8 mouse cellular contexts compared by ENCODE assay signal in genomic region chr10:85127395-85128287, GRCm38 (mm10). TPM values are rescaled to one million over a fixed set of nuclear protein-coding genes. Genes with fewer than 3 reads are reported as not detected.
A peak's percentile ranks its signal among the peaks of the same experiment; 100 is the strongest.
DNase-seq lines count a peak whose midpoint lies in the region; ATAC-seq and TF ChIP-seq lines count a peak whose summit lies in the region.

Gene Mterf2 (minus strand): TSS chr10:85128027.

- peak within 1 kb of the TSS; percentile 81 for H3K4me3 ChIP-seq in ES-Bruce4 (ENCODE audit: low read depth, low read length)
- H3K4me3 ChIP-seq in forebrain, embryonic 13.5 days: peak within 1 kb of the TSS; percentile 74
- peak within 1 kb of the TSS; percentile 51 for H3K4me3 ChIP-seq in liver, postnatal 0 days (ENCODE audit: low read depth, low read length)
- peak within 1 kb of the TSS; percentile 59 for H3K4me3 ChIP-seq in neural tube, embryonic 14.5 days (ENCODE audit: low read depth, low read length)

- no peak for TF ChIP-seq EP300 in ES-Bruce4 (IDR thresholded peaks at IDR 0.05; ENCODE audit: insufficient read depth, low read depth, low read length)
- no peak for TF ChIP-seq EP300 in liver, postnatal 0 days (IDR thresholded peaks at IDR 0.05; ENCODE audit: low read depth)

- TF ChIP-seq POLR2A in ES-Bruce4 (IDR thresholded peaks at IDR 0.05; ENCODE audit: insufficient read depth, low read length): peak; percentile 79

- 7% methylated on average over 20 of the region's 20 CpGs for WGBS in forebrain, embryonic 13.5 days
- WGBS in large intestine, adult 2 months: 8% methylated on average over 20 of the region's 20 CpGs
- WGBS in liver, postnatal 0 days (ENCODE audit: insufficient replicate concordance): 7% methylated on average over 20 of the region's 20 CpGs
- WGBS in neural tube, embryonic 14.5 days: 7% methylated on average over 20 of the region's 20 CpGs

- intact Hi-C loops in heart, postnatal 10 days (cut with DNase I): no loop called here

- peak; percentile 94 to 95 for DNase-seq in heart, postnatal 10 days
- peak; percentile 96 for DNase-seq in large intestine, adult 2 months (ENCODE audit: low read depth, low spot score)
- DNase-seq in liver, postnatal 0 days: peak; percentile 89
- peak; percentile 88 for DNase-seq in testis, postnatal 10 days (ENCODE audit: low spot score)

- H3K4me2 ChIP-seq in forebrain, embryonic 13.5 days: peak within 1 kb of the TSS; percentile 71
- H3K4me2 ChIP-seq in liver, postnatal 0 days (ENCODE audit: low read depth, low read length): peak within 1 kb of the TSS; percentile 70
- peak within 1 kb of the TSS; percentile 46 for H3K4me2 ChIP-seq in neural tube, embryonic 14.5 days (ENCODE audit: low read depth, low read length)

- H3K9ac ChIP-seq in ES-Bruce4 (ENCODE audit: low read depth, poor library complexity, severe bottlenecking): peak within 1 kb of the TSS; percentile 59
- peak within 1 kb of the TSS; percentile 76 for H3K9ac ChIP-seq in forebrain, embryonic 13.5 days
- H3K9ac ChIP-seq in liver, postnatal 0 days (replicated peaks): peak within 1 kb of the TSS; percentile 46
- H3K9ac ChIP-seq in neural tube, embryonic 14.5 days (replicated peaks; ENCODE audit: low read depth, low read length): peak within 1 kb of the TSS; percentile 67

- H3K27me3 ChIP-seq in ES-Bruce4 (ENCODE audit: control insufficient read depth, insufficient read depth, low read length, poor library complexity, severe bottlenecking): no peaks in the 10 kb centered on the region
- H3K27me3 ChIP-seq in forebrain, embryonic 13.5 days: no peaks in the 10 kb centered on the region
- no peaks in the 10 kb centered on the region for H3K27me3 ChIP-seq in liver, postnatal 0 days (ENCODE audit: insufficient read depth, low read length)
- H3K27me3 ChIP-seq in neural tube, embryonic 14.5 days (ENCODE audit: control insufficient read depth, insufficient read depth, low read length): no peaks in the 10 kb centered on the region

- H3K27ac ChIP-seq in ES-Bruce4 (ENCODE audit: insufficient read depth, low read length): no peak within 1 kb of the TSS
- H3K27ac ChIP-seq in forebrain, embryonic 13.5 days: 0 out of 2 replicates have a peak within 1 kb of the TSS, but pooled peaks have one; percentile 7
- H3K27ac ChIP-seq in liver, postnatal 0 days (ENCODE audit: low read depth): no peak within 1 kb of the TSS
- peak within 1 kb of the TSS; percentile 52; the same call in 1 of the 2 replicates for H3K27ac ChIP-seq in neural tube, embryonic 14.5 days (ENCODE audit: low read depth, low read length)

- TF ChIP-seq CTCF in ES-Bruce4 (IDR thresholded peaks at IDR 0.05; ENCODE audit: low read depth, low read length): peak; percentile 14
- TF ChIP-seq CTCF in liver, postnatal 0 days (IDR thresholded peaks at IDR 0.05; ENCODE audit: low read depth): peak; percentile 36

- no peaks in the 10 kb centered on the region for H3K4me1 ChIP-seq in ES-Bruce4 (ENCODE audit: control insufficient read depth, insufficient read depth, low read length)
- peaks cover 18% of the 10 kb centered on the region for H3K4me1 ChIP-seq in forebrain, embryonic 13.5 days
- peaks cover 11% of the 10 kb centered on the region for H3K4me1 ChIP-seq in liver, postnatal 0 days (ENCODE audit: insufficient read depth)
- H3K4me1 ChIP-seq in neural tube, embryonic 14.5 days (ENCODE audit: control insufficient read depth, insufficient read depth, low read length): peaks cover 14% of the 10 kb centered on the region; the same call in 1 of the 2 replicates

- ATAC-seq in cerebellum, adult (ENCODE audit: insufficient number of reproducible peaks, low FRiP score, low TSS enrichment): peak; percentile 99
- ATAC-seq in forebrain, embryonic 13.5 days: peak; percentile 100
- ATAC-seq in liver, postnatal 0 days: peak; percentile 100
- peak; percentile 100 for ATAC-seq in neural tube, embryonic 14.5 days (ENCODE audit: low read depth)

- no peaks in the 10 kb centered on the region for H3K36me3 ChIP-seq in ES-Bruce4 (ENCODE audit: control insufficient read depth, insufficient read depth, low read length, poor library complexity, severe bottlenecking)
- peaks cover 27% of the 10 kb centered on the region for H3K36me3 ChIP-seq in forebrain, embryonic 13.5 days (ENCODE audit: poor library complexity, severe bottlenecking)
- H3K36me3 ChIP-seq in liver, postnatal 0 days (replicated peaks; ENCODE audit: insufficient read depth, low read length): 0 out of 2 replicates have a peak, but pooled peaks cover 10% of the 10 kb centered on the region
- no peaks in the 10 kb centered on the region for H3K36me3 ChIP-seq in neural tube, embryonic 14.5 days (ENCODE audit: control insufficient read depth, insufficient read depth, low read length)

- H3K9me3 ChIP-seq in ES-Bruce4 (replicated peaks; ENCODE audit: control insufficient read depth, insufficient read depth, low read length, poor library complexity, severe bottlenecking): no peaks in the 10 kb centered on the region
- H3K9me3 ChIP-seq in forebrain, embryonic 13.5 days (replicated peaks): no peaks in the 10 kb centered on the region
- no peaks in the 10 kb centered on the region; the same call in 1 of the 2 replicates for H3K9me3 ChIP-seq in liver, postnatal 0 days (ENCODE audit: low read length)
- no peaks in the 10 kb centered on the region for H3K9me3 ChIP-seq in neural tube, embryonic 14.5 days (ENCODE audit: control insufficient read depth, low read length)

RNA-seq across cellular contexts. Expression of gene Mterf2, which starts in this region (rescaled TPM):
- 11.3 and 17.3 TPM in 2 replicates for polyA plus RNA-seq in ES-Bruce4 (2011; ENCODE audit: insufficient read depth, insufficient read length, low read depth, missing spikeins)
- polyA plus RNA-seq in forebrain, embryonic 13.5 days (2015; fragmentation: Nextera tagmentation; extraction: Ambion mirVana): 25.6 and 26.6 TPM in 2 replicates
- total RNA-seq in heart, postnatal 10 days (2021): 10 to 100 TPM in 1 of 2 experiments, 1 to 10 TPM in 1; 9.2 to 10.8 TPM
- 2.2 and 4.6 TPM in 2 replicates for polyA plus RNA-seq in large intestine, adult 2 months (2012; rRNA removed)
- 2.7 and 3.1 TPM in 2 replicates for polyA plus RNA-seq in liver, postnatal 0 days (2015; fragmentation: Nextera tagmentation; extraction: Ambion mirVana)
- polyA plus RNA-seq in neural tube, embryonic 14.5 days (2014; fragmentation: Nextera tagmentation; extraction: Ambion mirVana): 33.1 and 35.4 TPM in 2 replicates

Comparison
In these comparisons a context has a peak if more than half of its experiments do, and no peak if none do; other contexts are left out.
1. H3K27ac ChIP-seq: peak in forebrain, embryonic 13.5 days (single experiment) and neural tube, embryonic 14.5 days (single experiment); none in ES-Bruce4 (single experiment) and liver, postnatal 0 days (single experiment).
2. Peak in every context shown above with its lines, with median percentiles within 50 percentile points of each other: H3K4me3 ChIP-seq, H3K9ac ChIP-seq, ATAC-seq, H3K4me2 ChIP-seq and DNase-seq.